Mouse (Mus musculus) lung, embryonic 14.5 days (tissue): ENCODE results near the gene Ltf. TPM values are rescaled to one million over a fixed set of nuclear protein-coding genes. Genes with fewer than 3 reads are reported as not detected.

Experiments used
- ATAC-seq: fragments of 200-750 bp; cut with Nextera tagmentation; 2 replicates; pipeline ENCODE4 v1.8.0; 2017; ENCODE audit warnings: mild to moderate bottlenecking, moderate TSS enrichment, moderate library complexity; ENCODE audit not compliant: insufficient read depth
- DNase-seq: peaks from one replicate; pipeline ENCODE4 v3.0.0-alpha.2; 2015
- H3K27ac ChIP-seq: fragments of 300-500 bp; sonication (generic); 2 replicates; pipeline ENCODE4 v1.5.1; 2014; ENCODE audit warnings: low read depth, mild to moderate bottlenecking, moderate library complexity
- H3K27me3 ChIP-seq: fragments of 300-500 bp; sonication (generic); 2 replicates; pipeline ENCODE4 v1.6.1; 2014; ENCODE audit warnings: low read length, control low read depth; ENCODE audit not compliant: insufficient read depth
- H3K36me3 ChIP-seq: fragments of 300-500 bp; sonication (generic); 2 replicates; pipeline ENCODE4 v1.6.1; 2014; ENCODE audit warnings: control low read depth; ENCODE audit not compliant: insufficient read depth
- H3K4me1 ChIP-seq: fragments of 300-500 bp; sonication (generic); 2 replicates; pipeline ENCODE4 v1.6.1; 2014; ENCODE audit warnings: antibody characterized with exemption, control low read depth; ENCODE audit not compliant: insufficient read depth
- H3K4me2 ChIP-seq: fragments of 300-500 bp; sonication (generic); 2 replicates; pipeline ENCODE4 v1.6.1; 2014; ENCODE audit warnings: mild to moderate bottlenecking
- H3K4me3 ChIP-seq: fragments of 300-500 bp; sonication (generic); 2 replicates; pipeline ENCODE4 v1.5.1; 2014; ENCODE audit warnings: low read depth, low read length
- H3K9ac ChIP-seq: fragments of 300-500 bp; sonication (generic); 2 replicates; pipeline ENCODE4 v1.6.1; 2014
- H3K9me3 ChIP-seq: fragments of 300-500 bp; sonication (generic); 2 replicates; pipeline ENCODE4 v1.6.1; 2016; ENCODE audit warnings: low read depth, low read length, control low read depth
- CTCF ChIP-seq: IDR thresholded peaks from 2 replicates; pipeline ENCODE4 v1.5.1; 2016; ENCODE audit warnings: antibody characterized with exemption, low read depth
- WGBS: fragments of 180-500 bp; shearing (Covaris S2); extraction: QIAGEN DNeasy Blood & Tissue Kit; methylation state at CpG from one replicate; pipeline ENCODE4 v1.1.7; 2014; 5-methylcytosine and 5-hydroxymethylcytosine counted together
- polyA plus RNA-seq: library from polyadenylated mRNA; unstranded; fragments of >200 nt; fragmentation: Nextera tagmentation; extraction: Ambion mirVana; gene quantifications from 2 replicates; pipeline ENCODE4 v1.2.1, GENCODE M21; 2014

Gene Ltf
- polyA plus RNA-seq, 1 experiment from 2014 or later = 0.17 TPM

DNA sequence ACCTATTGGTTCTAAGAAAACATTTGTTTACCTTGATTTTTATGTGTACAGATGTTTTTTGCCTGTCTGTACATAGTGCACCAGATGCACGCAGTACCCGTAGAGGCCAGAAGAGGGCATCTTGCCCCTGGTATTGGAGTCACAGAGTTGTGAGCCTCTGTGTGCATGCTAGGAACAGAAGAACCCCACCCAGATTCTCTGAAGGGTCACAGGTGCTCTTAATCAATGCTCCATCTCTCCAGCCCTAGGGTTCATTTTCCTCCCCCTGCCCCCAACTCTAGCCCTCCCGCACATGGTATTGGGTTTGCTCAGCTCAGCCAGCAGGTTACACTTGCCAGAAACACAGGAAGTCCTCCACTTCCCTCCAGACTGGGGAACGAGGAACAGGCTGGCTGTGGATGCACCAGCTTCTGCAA is 51.5 kb downstream of the Ltf start:
- ATAC-seq = peak; percentile 71; the same call in 1 of the 2 replicates
- Histone ChIP-seq H3K9me3 (peaks cover 8% of the 10 kb centered on the region; the same call in 1 of the 2 replicates), H3K9ac (no peak overlapping the region), H3K4me2 (no peak overlapping the region), H3K4me3 (no peak overlapping the region), H3K27me3 (no peaks in the 10 kb centered on the region), H3K27ac (no peak overlapping the region), H3K36me3 (no peaks in the 10 kb centered on the region), H3K4me1 (no peaks in the 10 kb centered on the region)
- 25% methylated on average over 4 of the region's 4 CpGs for WGBS
- peak; percentile 80 for DNase-seq
- TF ChIP-seq CTCF = peak; percentile 76

- no peak overlapping the region for H3K9ac ChIP-seq
- peak; percentile 68 for DNase-seq
Measured at GRCm38 (mm10) chr9:111072175-111072574, 53.1 kb downstream of the Ltf start.

GRCm38 (mm10) chr9:111072971-111073370 is 53.9 kb downstream of the Ltf start:
- TF ChIP-seq CTCF = no peak
- Histone ChIP-seq H3K4me1 (no peaks in the 10 kb centered on the region), H3K4me3 (no peak overlapping the region), H3K36me3 (no peaks in the 10 kb centered on the region), H3K4me2 (no peak overlapping the region), H3K9ac (no peak overlapping the region), H3K9me3 (peaks cover 8% of the 10 kb centered on the region; the same call in 1 of the 2 replicates), H3K27ac (no peak overlapping the region), H3K27me3 (no peaks in the 10 kb centered on the region)
- 73% methylated on average over 4 of the region's 4 CpGs for WGBS
- DNase-seq = no peak
- no peak for ATAC-seq

More at GRCm38 (mm10) chr9:111072175-111072574, 53.1 kb downstream of the Ltf start:
- Histone ChIP-seq H3K4me1 (no peaks in the 10 kb centered on the region), H3K27me3 (no peaks in the 10 kb centered on the region), H3K27ac (no peak overlapping the region), H3K4me3 (no peak overlapping the region), H3K4me2 (no peak overlapping the region), H3K36me3 (no peaks in the 10 kb centered on the region), H3K9me3 (peaks cover 8% of the 10 kb centered on the region; the same call in 1 of the 2 replicates)
- TF ChIP-seq CTCF = peak; percentile 69
- WGBS = 46% methylated on average over 7 of the region's 7 CpGs
- ATAC-seq = peak; percentile 60; the same call in 1 of the 2 replicates

- Histone ChIP-seq H3K4me3 (no peak overlapping the region), H3K36me3 (no peaks in the 10 kb centered on the region), H3K4me2 (no peak overlapping the region), H3K27me3 (no peaks in the 10 kb centered on the region), H3K9me3 (peaks cover 8% of the 10 kb centered on the region; the same call in 1 of the 2 replicates), H3K4me1 (no peaks in the 10 kb centered on the region), H3K27ac (no peak overlapping the region), H3K9ac (no peak overlapping the region)
- peak; percentile 52 for TF ChIP-seq CTCF
- ATAC-seq = no peak
- peak; percentile 41 for DNase-seq
- WGBS = 65% methylated on average over 5 of the region's 5 CpGs
Measured at GRCm38 (mm10) chr9:111077745-111078144, 58.7 kb downstream of the Ltf start.

- no peak overlapping the region for H3K9ac ChIP-seq
- DNase-seq (no peak), ATAC-seq (no peak)
- 89% methylated on average over 8 of the region's 8 CpGs for WGBS
- TF ChIP-seq CTCF = no peak
- H3K36me3 ChIP-seq = no peaks in the 10 kb centered on the region
- no peak overlapping the region for H3K27ac ChIP-seq
- no peaks in the 10 kb centered on the region for H3K9me3 ChIP-seq
- no peaks in the 10 kb centered on the region for H3K4me1 ChIP-seq
- H3K4me2 ChIP-seq = no peak overlapping the region
- H3K27me3 ChIP-seq = no peaks in the 10 kb centered on the region
- H3K4me3 ChIP-seq = no peak overlapping the region
Measured at GRCm38 (mm10) chr9:111080801-111081200, 61.7 kb downstream of the Ltf start.

DNA sequence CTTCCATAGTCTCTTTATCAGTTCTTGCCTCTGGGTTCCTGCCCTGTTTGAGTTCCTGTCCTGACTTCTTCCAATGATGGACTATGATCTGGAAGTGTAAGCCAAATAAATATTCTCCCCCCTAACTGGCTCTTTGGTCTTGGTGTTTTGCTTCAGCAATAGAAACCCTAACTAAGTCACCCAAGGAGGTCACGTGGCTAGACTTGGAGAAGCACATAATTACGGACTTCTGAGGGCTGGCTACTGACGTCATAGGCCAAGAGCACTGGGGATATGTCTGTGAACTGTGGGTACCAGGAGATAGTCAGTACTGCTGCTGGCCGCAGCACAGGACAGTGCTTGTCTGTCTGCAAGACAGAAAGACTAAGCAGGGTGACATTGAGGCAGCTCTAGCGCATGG is 62.7 kb downstream of the Ltf start:
- Histone ChIP-seq H3K27me3 (no peaks in the 10 kb centered on the region), H3K4me2 (no peak overlapping the region), H3K36me3 (no peaks in the 10 kb centered on the region), H3K9me3 (no peaks in the 10 kb centered on the region), H3K4me1 (no peaks in the 10 kb centered on the region), H3K4me3 (no peak overlapping the region), H3K27ac (no peak overlapping the region), H3K9ac (no peak overlapping the region)
- DNase-seq (no peak), ATAC-seq (no peak)
- 71% methylated on average over 5 of the region's 5 CpGs for WGBS
- no peak for TF ChIP-seq CTCF

DNA sequence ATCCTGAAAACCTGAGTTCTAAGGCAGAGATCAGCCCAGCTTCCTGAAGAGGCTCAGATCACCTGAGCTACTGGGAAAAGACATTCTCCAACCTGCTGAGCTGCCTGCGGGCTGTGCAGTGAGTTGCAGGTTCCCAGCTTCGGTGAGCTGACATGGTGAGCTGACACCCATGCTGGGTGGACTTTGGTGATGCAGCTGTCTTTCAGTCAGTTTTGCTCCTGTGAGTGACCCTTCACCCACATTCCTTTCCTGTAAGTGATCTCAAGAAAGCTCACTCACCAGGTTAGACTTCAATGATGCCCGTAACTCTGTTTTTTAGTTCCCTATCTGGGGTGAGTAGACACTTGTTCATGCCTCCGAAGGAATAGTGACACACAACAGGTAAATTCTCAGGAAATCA is 66.3 kb downstream of the Ltf start:
- Histone ChIP-seq H3K4me1 (peaks cover 5% of the 10 kb centered on the region; the same call in 1 of the 2 replicates), H3K36me3 (no peaks in the 10 kb centered on the region), H3K9me3 (no peaks in the 10 kb centered on the region), H3K27me3 (no peaks in the 10 kb centered on the region), H3K4me2 (no peak overlapping the region), H3K27ac (no peak overlapping the region), H3K9ac (no peak overlapping the region), H3K4me3 (no peak overlapping the region)
- 35% methylated on average over 4 of the region's 4 CpGs for WGBS
- no peak for ATAC-seq
- no peak for DNase-seq
- no peak for TF ChIP-seq CTCF
